Mouse (Mus musculus) G1E (cell line): ENCODE measurements around the gene Clmp.

Experiments
- CTCF ChIP-seq: IDR thresholded peaks from 2 replicates; pipeline ENCODE4 v1.5.1; 2012; ENCODE audit warnings: low read depth, low read length, inconsistent platforms, mixed read lengths
- GATA1 ChIP-seq: IDR thresholded peaks from 2 replicates; pipeline ENCODE4 v1.6.1; 2012; ENCODE audit warnings: borderline replicate concordance, low read length, inconsistent platforms, mixed read lengths

DNA sequence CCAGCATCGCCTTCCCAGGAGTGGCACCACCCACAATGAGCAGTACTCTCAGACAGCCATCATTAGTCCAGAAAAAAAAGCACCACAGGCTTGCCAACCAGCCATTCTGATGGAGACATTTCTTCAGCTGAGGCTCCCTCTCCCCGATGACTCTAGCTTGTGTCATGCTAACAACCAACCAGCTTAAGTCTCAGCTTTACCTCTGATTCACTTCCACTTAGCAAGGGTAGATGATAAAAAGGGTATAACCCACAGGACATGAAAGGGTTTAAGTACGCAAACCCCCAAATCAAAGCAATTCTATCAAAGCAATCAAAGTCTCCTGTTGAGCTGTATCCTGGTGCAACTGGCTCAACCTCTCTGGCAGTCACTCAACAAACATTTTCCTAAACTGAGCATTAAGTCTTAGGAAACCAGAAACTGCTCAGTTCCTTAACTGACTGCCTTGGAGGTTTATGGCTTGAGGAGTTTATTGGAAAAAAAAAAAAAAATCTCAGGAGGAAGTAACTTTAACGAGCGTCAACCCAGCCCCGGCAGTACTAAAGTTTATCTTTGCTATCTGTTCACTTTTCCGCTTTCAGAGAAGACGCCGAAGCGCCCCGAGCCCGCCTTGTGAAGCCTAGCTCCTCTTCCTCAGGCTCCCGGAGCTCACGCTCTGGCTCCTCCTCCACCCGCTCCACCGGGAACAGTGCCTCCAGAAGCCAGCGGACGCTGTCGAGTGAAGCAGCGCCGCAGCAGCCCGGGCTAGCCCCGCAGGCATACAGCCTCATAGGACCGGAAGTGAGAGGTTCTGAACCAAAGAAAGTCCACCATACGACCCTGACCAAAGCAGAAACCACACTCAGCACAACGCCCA is 96.2 kb downstream of the Clmp start:
- no peak for TF ChIP-seq GATA1
- no peak for TF ChIP-seq CTCF
